Mouse (Mus musculus) frontal cortex, postnatal 14 days (tissue): Measurements from ENCODE around the gene Otol1.

Source experiments
- DNase-seq, 2 experiments: peaks; one replicate each; pipeline ENCODE4 v3.0.0; 2022; ENCODE audit warnings: low spot score in 2 of 2

Gene Otol1

GRCm38 (mm10) chr3:70007313-70007712 lies at the start of gene Otol1:
TSS of gene Otol1 (plus strand) at chr3:70007613.
- no peak for DNase-seq

- no peak for DNase-seq
These were observed 45.2 kb upstream of the Otol1 start for GRCm38 (mm10) chr3:69962187-69962586.

DNA sequence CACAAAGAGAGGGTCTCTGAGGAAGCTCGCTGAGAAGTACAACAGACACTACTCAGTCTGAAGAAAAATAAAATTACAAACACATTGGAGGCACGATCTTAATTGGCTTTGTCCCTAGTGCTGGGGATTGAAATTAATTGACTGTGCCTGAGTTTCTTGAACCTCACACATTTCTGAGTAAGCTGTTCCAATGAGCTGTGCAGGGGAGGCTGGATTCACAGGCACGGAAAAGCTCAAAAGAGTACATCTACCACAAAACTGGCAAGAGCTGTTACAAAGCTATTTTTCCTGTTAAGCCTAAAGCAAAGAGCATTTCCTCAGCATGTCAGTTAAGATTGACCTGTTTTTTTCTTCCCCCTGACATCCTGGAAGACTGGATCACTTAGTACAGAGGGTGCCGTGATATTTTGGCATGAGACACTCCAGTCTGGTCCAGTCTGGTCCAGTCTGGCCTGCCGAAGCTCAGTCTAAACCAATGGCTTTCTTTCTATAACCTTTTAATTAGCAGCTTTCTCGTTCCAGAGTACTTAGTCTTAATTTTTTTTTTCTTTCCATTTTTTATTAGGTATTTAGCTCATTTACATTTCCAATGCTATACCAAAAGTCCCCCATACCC lies 35.8 kb upstream of the Otol1 start:
- no peak for DNase-seq

- DNase-seq = no peak
These were observed 29.3 kb upstream of the Otol1 start for GRCm38 (mm10) chr3:69978092-69978491.

- DNase-seq = no peak
These were observed 13.6 kb upstream of the Otol1 start for GRCm38 (mm10) chr3:69993806-69994205.

- no peak for DNase-seq
These were observed 5.9 kb upstream of the Otol1 start for GRCm38 (mm10) chr3:70001540-70001939.

DNA sequence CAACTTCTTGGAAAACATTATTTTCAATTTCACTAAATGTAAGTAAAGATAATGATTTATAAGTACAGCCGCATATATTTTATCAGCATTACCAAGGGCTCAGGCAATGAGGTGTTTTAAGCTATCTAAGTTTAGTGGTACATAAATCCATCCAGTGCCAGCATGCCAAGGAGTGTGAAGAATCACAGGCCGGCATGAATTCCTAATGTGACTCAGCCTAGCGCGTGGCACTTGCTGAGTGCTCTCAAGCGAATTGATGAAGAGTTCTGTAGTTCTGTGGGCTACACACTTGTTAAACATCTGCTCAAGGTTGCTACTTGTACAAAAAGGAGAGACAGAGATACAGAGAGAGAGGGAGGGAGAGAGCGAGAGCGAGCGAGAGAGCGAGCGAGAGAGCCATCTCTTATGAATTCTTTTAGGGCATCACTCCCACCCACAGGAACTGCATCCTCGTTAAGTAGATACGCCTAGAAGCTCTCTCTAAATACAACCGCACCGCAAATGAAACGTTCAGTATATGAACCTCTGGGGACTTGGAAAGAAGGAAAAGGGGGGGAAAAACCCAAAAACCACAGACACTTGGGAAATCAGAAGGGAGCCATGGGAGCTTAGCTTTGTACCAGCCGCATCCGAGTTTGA lies 4.2 kb upstream of the Otol1 start:
- DNase-seq = no peak

- peak in 1 of 2 experiments; percentile 13 for DNase-seq
These were observed 3.5 kb upstream of the Otol1 start for GRCm38 (mm10) chr3:70003955-70004354.

- DNase-seq = no peak
These were observed 3.0 kb upstream of the Otol1 start for GRCm38 (mm10) chr3:70004379-70004778.

- no peak for DNase-seq
These were observed 5.2 kb downstream of the Otol1 start for GRCm38 (mm10) chr3:70012641-70013040.

DNA sequence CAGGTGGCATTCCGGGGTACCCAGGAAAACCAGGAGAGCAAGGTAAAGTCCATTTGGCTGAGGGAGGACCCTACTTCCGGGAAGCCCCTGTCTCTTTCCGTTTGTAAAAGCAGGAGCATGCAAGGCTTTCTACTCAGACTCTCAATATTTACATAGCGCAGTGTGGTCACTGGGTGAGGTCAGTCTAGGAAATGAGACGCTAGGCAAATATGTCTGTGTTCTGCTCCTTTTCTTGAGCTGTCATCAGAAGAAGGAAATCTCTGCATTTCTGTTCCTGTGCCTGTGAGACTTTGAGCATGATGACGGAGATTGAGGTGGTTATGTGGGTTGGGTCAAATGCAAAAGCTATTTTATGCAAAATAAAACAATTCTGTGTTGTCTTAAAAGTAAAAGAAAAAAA lies 19.2 kb downstream of the Otol1 start:
- no peak for DNase-seq

DNA sequence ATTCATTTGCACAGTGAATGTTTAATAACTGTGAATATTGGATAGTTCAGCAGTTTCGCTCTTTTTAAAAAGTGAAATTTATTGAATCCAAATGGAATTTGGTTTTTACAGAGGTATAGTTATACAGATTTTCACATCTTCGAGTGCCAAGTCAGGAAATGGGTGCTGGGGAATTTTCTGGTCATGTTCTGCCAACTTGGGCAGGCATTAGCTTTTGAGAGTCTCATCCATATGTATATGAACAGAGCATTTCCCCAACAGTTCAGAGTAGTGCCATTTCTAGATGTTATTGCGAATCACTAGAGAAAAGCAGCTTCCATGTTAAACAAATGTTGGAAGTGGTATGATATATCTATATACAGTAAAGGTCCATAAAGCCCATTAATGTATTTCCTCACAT lies 21.8 kb downstream of the Otol1 start:
- DNase-seq = no peak

DNA sequence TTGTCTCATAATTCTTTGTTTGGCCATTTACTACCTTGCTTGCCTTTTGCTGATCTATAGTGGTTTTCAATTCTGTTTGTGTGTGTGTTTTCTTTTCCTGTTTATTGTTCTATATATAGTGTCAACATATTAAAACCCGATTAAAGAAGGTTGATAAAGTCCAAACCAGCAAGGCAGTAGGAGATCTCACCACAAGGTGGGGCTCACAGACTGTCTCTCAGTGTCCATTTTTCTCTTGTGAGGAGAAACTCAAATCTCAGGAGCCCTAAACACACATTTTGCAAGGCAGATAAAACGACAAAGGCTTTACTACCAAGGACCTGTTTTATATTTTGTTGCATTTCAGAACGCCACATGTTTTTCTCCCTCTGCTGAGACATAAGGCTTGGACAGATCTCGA lies 28.2 kb downstream of the Otol1 start:
- DNase-seq = peak; percentile 8 to 42
